Mouse (Mus musculus) heart, postnatal 4 days (tissue): Measurements from ENCODE around the gene Hist1h3d. TPM values are rescaled to one million over a fixed set of nuclear protein-coding genes. Genes with fewer than 3 reads are reported as not detected.

Experiments used
- DNase-seq: peaks from one replicate; pipeline ENCODE4 v3.0.0; 2021
- microRNA-seq, 2 experiments: library from miRNA; unstranded; fragments of <30 nt; microRNA quantifications; one replicate each; pipeline ENCODE4 v1.2.0; 2021 to 2022
- total RNA-seq, 2 experiments: library from RNA; stranded (reverse); gene quantifications; 2 replicates each; pipeline ENCODE4 v1.2.3; 2021

Hist1h3d gene
- total RNA-seq, 2 experiments from 2014 or later: 52.4 to 58.7 TPM

- peak; percentile 92 for DNase-seq
Observed at GRCm38 (mm10) chr13:23622175-23622671, 46.7 kb downstream of the Hist1h3d start, which contains the start of gene Hist1h1e. Gene Hist1h1e (minus strand): TSS chr13:23622558.

GRCm38 (mm10) chr13:23622861-23623450 lies 47.4 kb downstream of the Hist1h3d start:
- peak; percentile 9 for DNase-seq

Small RNA genes lying within 50 kb of the gene (microRNA-seq; reads per million reads assigned to microRNA genes)
- gene Gm44297 (0 reads per million in 2 experiments), gene Gm44359 (0 reads per million in 2 experiments), gene Gm44394 (0 reads per million in 2 experiments)

Other genes with a start within 250 kb of the Hist1h3d start
- gene Zfp322a, start 206.6 kb upstream of the Hist1h3d start, total RNA-seq: 10 to 100 TPM; 17.6 to 23.5 TPM
- 1 to 10 TPM; 5.0 to 5.6 TPM for gene Abt1, start 151.9 kb upstream of the Hist1h3d start, total RNA-seq
- under 1 TPM; 0.11 to 0.24 TPM for gene Btn1a1, start 109.9 kb upstream of the Hist1h3d start, total RNA-seq
- gene Btn2a2, start 86.9 kb upstream of the Hist1h3d start, total RNA-seq: not detected
- gene Hist1h4h, start 44.7 kb upstream of the Hist1h3d start, total RNA-seq: 1,000 to 10,000 TPM; 1,227 to 1,327 TPM
- gene Hist1h2af, start 41.9 kb upstream of the Hist1h3d start, total RNA-seq: 100 to 1,000 TPM; 480 to 499 TPM
- gene Hist1h3g, start 40.3 kb upstream of the Hist1h3d start, total RNA-seq: 100 to 1,000 TPM; 165 to 172 TPM
- 10 to 100 TPM; 23.5 to 23.8 TPM for gene Hist1h2bh, start 32.4 kb upstream of the Hist1h3d start, total RNA-seq
- gene Hist1h3f, start 31.7 kb upstream of the Hist1h3d start, total RNA-seq: 100 to 1,000 TPM; 121 to 128 TPM
- 100 to 1,000 TPM; 802 to 855 TPM for gene Hist1h4f, start 24.1 kb upstream of the Hist1h3d start, total RNA-seq
- gene Hist1h1d, start 22.5 kb upstream of the Hist1h3d start, total RNA-seq: 10 to 100 TPM; 40.0 to 43.0 TPM
- 100 to 1,000 TPM; 299 to 323 TPM for gene Hist1h3e, start 13.4 kb upstream of the Hist1h3d start, total RNA-seq
- 10 to 100 TPM; 77.0 to 85.3 TPM for gene Hist1h2ae, start 4.5 kb upstream of the Hist1h3d start, total RNA-seq
- 100 to 1,000 TPM; 624 to 645 TPM for gene Hist1h2bg, start 4.4 kb upstream of the Hist1h3d start, total RNA-seq
- 100 to 1,000 TPM; 278 to 296 TPM for gene Hist1h2bf, start 1.6 kb upstream of the Hist1h3d start, total RNA-seq
- gene Hist1h2ad, start 1.4 kb upstream of the Hist1h3d start, total RNA-seq: 10 to 100 TPM; 62.5 to 79.1 TPM
- gene Hist1h4d, start 5.8 kb downstream of the Hist1h3d start, total RNA-seq: 100 to 1,000 TPM; 322 to 324 TPM
- gene Hist1h2be, start 45.4 kb downstream of the Hist1h3d start, total RNA-seq: 10 to 100 TPM; 38.8 to 42.2 TPM
- gene Hist1h1e, start 46.8 kb downstream of the Hist1h3d start, total RNA-seq: 100 to 1,000 TPM; 269 to 306 TPM
- gene Hist1h2ac, start 108.2 kb downstream of the Hist1h3d start, total RNA-seq: 10 to 100 TPM; 11.4 to 11.7 TPM
- 10 to 100 TPM; 44.8 to 56.0 TPM for gene Hist1h2bc, start 108.4 kb downstream of the Hist1h3d start, total RNA-seq
- gene Hist1h1t, start 120.1 kb downstream of the Hist1h3d start, total RNA-seq: 1 to 10 TPM; 1.6 to 1.8 TPM
- gene Hist1h4c, start 122.7 kb downstream of the Hist1h3d start, total RNA-seq: 100 to 1,000 TPM; 167 to 175 TPM
- 10 to 100 TPM; 19.7 to 21.0 TPM for gene Hfe, start 135.1 kb downstream of the Hist1h3d start, total RNA-seq
- 100 to 1,000 TPM; 472 to 511 TPM for gene Hist1h1c, start 163.0 kb downstream of the Hist1h3d start, total RNA-seq
- gene Hist1h3c, start 169.8 kb downstream of the Hist1h3d start, total RNA-seq: 100 to 1,000 TPM; 252 to 264 TPM
- 100 to 1,000 TPM; 281 to 294 TPM for gene Hist1h2bb, start 171.0 kb downstream of the Hist1h3d start, total RNA-seq
- gene Hist1h2ab, start 175.4 kb downstream of the Hist1h3d start, total RNA-seq: 100 to 1,000 TPM; 424 to 425 TPM
- gene Hist1h3b, start 176.5 kb downstream of the Hist1h3d start, total RNA-seq: 100 to 1,000 TPM; 568 to 625 TPM
- 100 to 1,000 TPM; 312 to 320 TPM for gene Hist1h4b, start 181.2 kb downstream of the Hist1h3d start, total RNA-seq
- 100 to 1,000 TPM; 433 to 442 TPM for gene Hist1h4a, start 185.5 kb downstream of the Hist1h3d start, total RNA-seq
- gene Hist1h3a, start 186.6 kb downstream of the Hist1h3d start, total RNA-seq: 100 to 1,000 TPM; 440 to 473 TPM
- 100 to 1,000 TPM; 219 to 236 TPM for gene Hist1h1a, start 187.9 kb downstream of the Hist1h3d start, total RNA-seq
- not detected for gene Trim38, start 194.2 kb downstream of the Hist1h3d start, total RNA-seq
- not detected for gene Slc17a2, start 231.2 kb downstream of the Hist1h3d start, total RNA-seq